Mouse (Mus musculus) ES-Bruce4 (cell line): ENCODE measurements around the gene Med24.

Source experiments
- CTCF ChIP-seq: IDR thresholded peaks from one replicate; pipeline ENCODE4 v1.8.1; 2011; ENCODE audit warnings: low read depth, low read length
- POLR2A ChIP-seq: IDR thresholded peaks from one replicate; pipeline ENCODE4 v1.8.1; 2011; ENCODE audit warnings: low read length; ENCODE audit not compliant: insufficient read depth

DNA sequence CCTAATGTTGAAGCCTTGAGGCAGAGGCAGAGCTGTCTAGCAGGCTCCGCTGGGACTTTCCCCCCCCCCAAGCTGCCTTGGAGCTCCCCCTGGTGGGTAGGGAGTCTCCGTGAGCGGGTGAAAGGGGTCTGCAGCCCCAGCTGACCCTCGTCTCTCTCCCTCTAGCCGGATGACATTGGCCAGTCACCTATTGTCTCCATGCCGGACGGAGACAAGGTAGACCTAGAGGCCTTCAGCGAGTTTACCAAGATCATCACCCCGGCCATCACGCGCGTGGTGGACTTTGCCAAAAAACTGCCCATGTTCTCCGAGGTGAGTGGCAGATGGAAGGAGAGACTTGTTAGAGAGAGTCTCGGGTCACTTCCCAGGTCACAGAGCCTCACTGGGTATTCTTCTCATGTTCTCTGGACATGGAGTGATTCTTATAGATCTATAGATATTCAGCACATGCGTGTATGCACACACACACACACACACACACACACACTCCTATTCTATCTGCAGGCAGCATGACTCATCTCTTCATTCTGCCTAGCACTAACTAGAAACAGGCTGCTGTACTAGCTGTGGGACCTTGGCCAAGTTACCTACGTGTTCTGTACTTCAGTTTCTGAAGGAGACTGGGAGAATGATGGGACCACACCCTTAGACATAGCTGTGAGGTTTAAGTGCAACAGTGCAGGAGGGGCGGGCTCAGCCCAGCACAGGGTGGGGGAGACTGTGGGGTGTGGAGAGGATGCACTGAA is 33.7 kb upstream of the Med24 start:
- TF ChIP-seq POLR2A = no peak
- peak; percentile 74 for TF ChIP-seq CTCF
